Mouse (Mus musculus) heart, adult 2 months (tissue): ENCODE results near the gene Hist2h2ac.

Experiments used
- CTCF ChIP-seq: fragments of 200-600 bp; IDR thresholded peaks from 2 replicates; pipeline ENCODE4 v1.8.1; 2022; ENCODE audit warnings: antibody characterized with exemption, mild to moderate bottlenecking, moderate library complexity
- EP300 ChIP-seq: fragments of 200-500 bp; IDR thresholded peaks from 2 replicates; pipeline ENCODE4 v1.6.1; 2011; ENCODE audit warnings: low read depth, low read length, control low read depth; ENCODE audit not compliant: insufficient read depth
- POLR2A ChIP-seq: fragments of 200-500 bp; IDR thresholded peaks from 2 replicates; pipeline ENCODE4 v1.6.1; 2011; ENCODE audit warnings: mild to moderate bottlenecking, low read depth, low read length, control low read depth; ENCODE audit not compliant: insufficient read depth

GRCm38 (mm10) chr3:96260220-96260619 is 39.5 kb upstream of the Hist2h2ac start:
- TF ChIP-seq POLR2A (no peak), CTCF (no peak), EP300 (no peak)
